Mouse (Mus musculus) lung, postnatal 25 days (tissue): Measurements from ENCODE around the gene Ppl.

Experiments
- DNase-seq: peaks from one replicate; pipeline ENCODE4 v3.0.0; 2022; ENCODE audit warnings: low spot score

Ppl gene

GRCm38 (mm10) chr16:5132401-5132801 is at the start of gene Ppl:
TSS of gene Ppl (minus strand) at chr16:5132421.
- DNase-seq: peak; percentile 92

- DNase-seq: no peak
Observed at GRCm38 (mm10) chr16:5172636-5173035, 40.4 kb upstream of the Ppl start.

GRCm38 (mm10) chr16:5168829-5169228 is 36.6 kb upstream of the Ppl start:
- no peak for DNase-seq

GRCm38 (mm10) chr16:5168038-5168437 is 35.8 kb upstream of the Ppl start:
- no peak for DNase-seq

GRCm38 (mm10) chr16:5164327-5164726 is 32.1 kb upstream of the Ppl start:
- no peak for DNase-seq

GRCm38 (mm10) chr16:5159248-5159647 is 27.0 kb upstream of the Ppl start:
- no peak for DNase-seq

GRCm38 (mm10) chr16:5157113-5157512 is 24.9 kb upstream of the Ppl start:
- DNase-seq: no peak

GRCm38 (mm10) chr16:5156495-5156894 is 24.3 kb upstream of the Ppl start:
- no peak for DNase-seq

- no peak for DNase-seq
Observed at GRCm38 (mm10) chr16:5155014-5155413, 22.8 kb upstream of the Ppl start.

- no peak for DNase-seq
Observed at GRCm38 (mm10) chr16:5153299-5154026, 21.2 kb upstream of the Ppl start.

GRCm38 (mm10) chr16:5150544-5150943 is 18.3 kb upstream of the Ppl start:
- no peak for DNase-seq

- DNase-seq: no peak
Observed at GRCm38 (mm10) chr16:5147037-5147385, 14.8 kb upstream of the Ppl start, which contains the start of gene Sec14l5. TSS of gene Sec14l5 (plus strand) at chr16:5147109.

- peak; percentile 87 for DNase-seq
Observed at GRCm38 (mm10) chr16:5146367-5147036, 14.3 kb upstream of the Ppl start.

- peak; percentile 85 for DNase-seq
Observed at GRCm38 (mm10) chr16:5145570-5145969, 13.3 kb upstream of the Ppl start.

- peak; percentile 59 for DNase-seq
Observed at GRCm38 (mm10) chr16:5139741-5140140, 7.5 kb upstream of the Ppl start.

- DNase-seq: no peak
Observed at GRCm38 (mm10) chr16:5137006-5137540, 4.9 kb upstream of the Ppl start.

- peak; percentile 93 for DNase-seq
Observed at GRCm38 (mm10) chr16:5136505-5136904, 4.3 kb upstream of the Ppl start.

- peak; percentile 70 for DNase-seq
Observed at GRCm38 (mm10) chr16:5135551-5136261, 3.5 kb upstream of the Ppl start.

- DNase-seq: peak; percentile 81
Observed at GRCm38 (mm10) chr16:5134623-5135330, 2.6 kb upstream of the Ppl start.

GRCm38 (mm10) chr16:5131251-5131922 is 834 bp downstream of the Ppl start:
- peak; percentile 32 for DNase-seq

- DNase-seq: peak; percentile 92
Observed at GRCm38 (mm10) chr16:5130766-5131165, 1.5 kb downstream of the Ppl start.
